Mouse (Mus musculus): ENCODE measurements at regions not wholly inside any gene's neighbourhood (a gene's known extent, or its start where the extent isn't known, plus 50 kb on each side); places are given as distances from the start of the nearest gene placed in this dataset.

GRCm38 (mm10) chr15:61342618-61343017, 419.8 kb upstream of the A1bg start:
- WGBS = 87% methylated on average over 1 of the region's 1 CpGs
- Histone ChIP-seq H3K9ac (ENCODE audit: low read length) (no peak overlapping the region), H3K4me2 (ENCODE audit: low read length) (no peak overlapping the region), H3K4me3 (ENCODE audit: low read depth, low read length) (no peak overlapping the region), H3K27ac (ENCODE audit: low read depth) (no peak overlapping the region), H3K27me3 (replicated peaks; ENCODE audit: control insufficient read depth, insufficient read depth, low read length) (no peaks in the 10 kb centered on the region), H3K36me3 (ENCODE audit: control insufficient read depth, insufficient read depth, low read length) (no peaks in the 10 kb centered on the region), H3K4me1 (replicated peaks; ENCODE audit: control insufficient read depth, insufficient read depth, low read length) (no peaks in the 10 kb centered on the region), H3K9me3 (ENCODE audit: control insufficient read depth, low read length) (no peaks in the 10 kb centered on the region)
- DNase-seq (ENCODE audit: low spot score) (no peak), ATAC-seq (replicated peaks; ENCODE audit: low FRiP score, low TSS enrichment, low read depth) (no peak)

- H3K9ac ChIP-seq (ENCODE audit: low read length) = no peak overlapping the region
- no peaks in the 10 kb centered on the region for H3K4me1 ChIP-seq (replicated peaks; ENCODE audit: control insufficient read depth, insufficient read depth, low read length)
- no peaks in the 10 kb centered on the region for H3K36me3 ChIP-seq (ENCODE audit: control insufficient read depth, insufficient read depth, low read length)
- DNase-seq (ENCODE audit: low spot score) = no peak
- H3K4me3 ChIP-seq (ENCODE audit: low read depth, low read length) = no peak overlapping the region
- 80% methylated on average over 2 of the region's 2 CpGs for WGBS
- H3K9me3 ChIP-seq (ENCODE audit: control insufficient read depth, low read length) = no peaks in the 10 kb centered on the region
- no peak overlapping the region for H3K27ac ChIP-seq (ENCODE audit: low read depth)
- no peak for ATAC-seq (replicated peaks; ENCODE audit: low FRiP score, low TSS enrichment, low read depth)
- no peak overlapping the region for H3K4me2 ChIP-seq (ENCODE audit: low read length)
- H3K27me3 ChIP-seq (replicated peaks; ENCODE audit: control insufficient read depth, insufficient read depth, low read length) = no peaks in the 10 kb centered on the region
These were observed 405.1 kb upstream of the A1bg start for GRCm38 (mm10) chr15:61327925-61328324.

GRCm38 (mm10) chr15:61322243-61322642, 399.4 kb upstream of the A1bg start:
- H3K27ac ChIP-seq (ENCODE audit: low read depth) = no peak overlapping the region
- no peaks in the 10 kb centered on the region for H3K27me3 ChIP-seq (replicated peaks; ENCODE audit: control insufficient read depth, insufficient read depth, low read length)
- no peak overlapping the region for H3K4me2 ChIP-seq (ENCODE audit: low read length)
- ATAC-seq (replicated peaks; ENCODE audit: low FRiP score, low TSS enrichment, low read depth) (no peak), DNase-seq (ENCODE audit: low spot score) (no peak)
- H3K4me1 ChIP-seq (replicated peaks; ENCODE audit: control insufficient read depth, insufficient read depth, low read length) = no peaks in the 10 kb centered on the region
- H3K36me3 ChIP-seq (ENCODE audit: control insufficient read depth, insufficient read depth, low read length) = no peaks in the 10 kb centered on the region
- H3K9me3 ChIP-seq (ENCODE audit: control insufficient read depth, low read length) = 0 out of 2 replicates have a peak, but pooled peaks cover 3% of the 10 kb centered on the region
- no peak overlapping the region for H3K4me3 ChIP-seq (ENCODE audit: low read depth, low read length)
- 87% methylated on average over 7 of the region's 7 CpGs for WGBS
- H3K9ac ChIP-seq (ENCODE audit: low read length) = no peak overlapping the region

- WGBS = 77% methylated on average over 6 of the region's 6 CpGs
- Histone ChIP-seq H3K4me2 (ENCODE audit: low read length) (no peak overlapping the region), H3K27me3 (replicated peaks; ENCODE audit: control insufficient read depth, insufficient read depth, low read length) (no peaks in the 10 kb centered on the region), H3K36me3 (ENCODE audit: control insufficient read depth, insufficient read depth, low read length) (no peaks in the 10 kb centered on the region), H3K27ac (ENCODE audit: low read depth) (no peak overlapping the region), H3K4me1 (replicated peaks; ENCODE audit: control insufficient read depth, insufficient read depth, low read length) (no peaks in the 10 kb centered on the region), H3K4me3 (ENCODE audit: low read depth, low read length) (no peak overlapping the region), H3K9me3 (ENCODE audit: control insufficient read depth, low read length) (no peaks in the 10 kb centered on the region), H3K9ac (ENCODE audit: low read length) (no peak overlapping the region)
- ATAC-seq (replicated peaks; ENCODE audit: low FRiP score, low TSS enrichment, low read depth) = no peak
- no peak for DNase-seq (ENCODE audit: low spot score)
These were observed 386.8 kb upstream of the A1bg start for GRCm38 (mm10) chr15:61309452-61310165.

- Histone ChIP-seq H3K36me3 (ENCODE audit: control insufficient read depth, insufficient read depth, low read length) (no peaks in the 10 kb centered on the region), H3K27ac (ENCODE audit: low read depth) (no peak overlapping the region), H3K9me3 (ENCODE audit: control insufficient read depth, low read length) (no peaks in the 10 kb centered on the region), H3K4me3 (ENCODE audit: low read depth, low read length) (no peak overlapping the region), H3K4me2 (ENCODE audit: low read length) (no peak overlapping the region), H3K4me1 (replicated peaks; ENCODE audit: control insufficient read depth, insufficient read depth, low read length) (no peaks in the 10 kb centered on the region), H3K9ac (ENCODE audit: low read length) (no peak overlapping the region), H3K27me3 (replicated peaks; ENCODE audit: control insufficient read depth, insufficient read depth, low read length) (no peaks in the 10 kb centered on the region)
- WGBS = 88% methylated on average over 4 of the region's 4 CpGs
- DNase-seq (ENCODE audit: low spot score) = no peak
- no peak for ATAC-seq (replicated peaks; ENCODE audit: low FRiP score, low TSS enrichment, low read depth)
These were observed 386.1 kb upstream of the A1bg start for GRCm38 (mm10) chr15:61308936-61309335.

GRCm38 (mm10) chr15:61304546-61304945, 381.7 kb upstream of the A1bg start:
- no peak overlapping the region for H3K27ac ChIP-seq (ENCODE audit: low read depth)
- 81% methylated on average over 3 of the region's 3 CpGs for WGBS
- no peak overlapping the region for H3K4me3 ChIP-seq (ENCODE audit: low read depth, low read length)
- H3K9me3 ChIP-seq (ENCODE audit: control insufficient read depth, low read length) = no peaks in the 10 kb centered on the region
- H3K4me1 ChIP-seq (replicated peaks; ENCODE audit: control insufficient read depth, insufficient read depth, low read length) = no peaks in the 10 kb centered on the region
- H3K27me3 ChIP-seq (replicated peaks; ENCODE audit: control insufficient read depth, insufficient read depth, low read length) = no peaks in the 10 kb centered on the region
- ATAC-seq (replicated peaks; ENCODE audit: low FRiP score, low TSS enrichment, low read depth) = no peak
- no peaks in the 10 kb centered on the region for H3K36me3 ChIP-seq (ENCODE audit: control insufficient read depth, insufficient read depth, low read length)
- no peak overlapping the region for H3K4me2 ChIP-seq (ENCODE audit: low read length)
- no peak for DNase-seq (ENCODE audit: low spot score)
- H3K9ac ChIP-seq (ENCODE audit: low read length) = no peak overlapping the region

GRCm38 (mm10) chr15:61299796-61300195, 377.0 kb upstream of the A1bg start:
- no peaks in the 10 kb centered on the region for H3K9me3 ChIP-seq (ENCODE audit: control insufficient read depth, low read length)
- no peaks in the 10 kb centered on the region for H3K36me3 ChIP-seq (ENCODE audit: control insufficient read depth, insufficient read depth, low read length)
- no peak overlapping the region for H3K4me2 ChIP-seq (ENCODE audit: low read length)
- no peak overlapping the region for H3K9ac ChIP-seq (ENCODE audit: low read length)
- no peaks in the 10 kb centered on the region for H3K27me3 ChIP-seq (replicated peaks; ENCODE audit: control insufficient read depth, insufficient read depth, low read length)
- H3K4me1 ChIP-seq (replicated peaks; ENCODE audit: control insufficient read depth, insufficient read depth, low read length) = no peaks in the 10 kb centered on the region
- H3K4me3 ChIP-seq (ENCODE audit: low read depth, low read length) = no peak overlapping the region
- no peak for ATAC-seq (replicated peaks; ENCODE audit: low FRiP score, low TSS enrichment, low read depth)
- DNase-seq (ENCODE audit: low spot score) = no peak
- WGBS = 83% methylated on average over 6 of the region's 6 CpGs
- no peak overlapping the region for H3K27ac ChIP-seq (ENCODE audit: low read depth)

GRCm38 (mm10) chr15:61297447-61298208, 374.8 kb upstream of the A1bg start:
- no peak overlapping the region for H3K4me2 ChIP-seq (ENCODE audit: low read length)
- WGBS = 75% methylated on average over 5 of the region's 5 CpGs
- DNase-seq (ENCODE audit: low spot score) = no peak

GRCm38 (mm10) chr15:61294616-61295015, 371.8 kb upstream of the A1bg start:
- Histone ChIP-seq H3K27me3 (replicated peaks; ENCODE audit: control insufficient read depth, insufficient read depth, low read length) (no peaks in the 10 kb centered on the region), H3K36me3 (ENCODE audit: control insufficient read depth, insufficient read depth, low read length) (no peaks in the 10 kb centered on the region), H3K27ac (ENCODE audit: low read depth) (no peak overlapping the region), H3K4me2 (ENCODE audit: low read length) (no peak overlapping the region), H3K9me3 (ENCODE audit: control insufficient read depth, low read length) (no peaks in the 10 kb centered on the region), H3K4me3 (ENCODE audit: low read depth, low read length) (no peak overlapping the region), H3K4me1 (replicated peaks; ENCODE audit: control insufficient read depth, insufficient read depth, low read length) (no peaks in the 10 kb centered on the region), H3K9ac (ENCODE audit: low read length) (no peak overlapping the region)
- ATAC-seq (replicated peaks; ENCODE audit: low FRiP score, low TSS enrichment, low read depth) (no peak), DNase-seq (ENCODE audit: low spot score) (no peak)
- 78% methylated on average over 2 of the region's 2 CpGs for WGBS

More at GRCm38 (mm10) chr15:61297447-61298208, 374.8 kb upstream of the A1bg start:
- no peak for ATAC-seq (replicated peaks; ENCODE audit: low FRiP score, low TSS enrichment, low read depth)
- Histone ChIP-seq H3K9me3 (ENCODE audit: control insufficient read depth, low read length) (no peaks in the 10 kb centered on the region), H3K9ac (ENCODE audit: low read length) (no peak overlapping the region), H3K36me3 (ENCODE audit: control insufficient read depth, insufficient read depth, low read length) (no peaks in the 10 kb centered on the region), H3K4me3 (ENCODE audit: low read depth, low read length) (no peak overlapping the region), H3K27me3 (replicated peaks; ENCODE audit: control insufficient read depth, insufficient read depth, low read length) (no peaks in the 10 kb centered on the region), H3K27ac (ENCODE audit: low read depth) (no peak overlapping the region), H3K4me1 (replicated peaks; ENCODE audit: control insufficient read depth, insufficient read depth, low read length) (no peaks in the 10 kb centered on the region)

Data from intestine, embryonic 14.5 days (tissue).